Mouse (Mus musculus): Measurements from ENCODE around the gene Plxnc1. TPM values are rescaled to one million over a fixed set of nuclear protein-coding genes. Genes with fewer than 3 reads are reported as not detected.

Plxnc1 gene
- total RNA-seq (2021) = under 1 TPM; 0.61 to 0.75 TPM
- long read RNA-seq, experiment 1 = 0 reads
- long read RNA-seq, experiment 2, partial matches to known transcripts = 0 of 1 reads
- long read RNA-seq, experiment 2, other reads (novel, unspliced or antisense) = 1 of 1 reads

DNA sequence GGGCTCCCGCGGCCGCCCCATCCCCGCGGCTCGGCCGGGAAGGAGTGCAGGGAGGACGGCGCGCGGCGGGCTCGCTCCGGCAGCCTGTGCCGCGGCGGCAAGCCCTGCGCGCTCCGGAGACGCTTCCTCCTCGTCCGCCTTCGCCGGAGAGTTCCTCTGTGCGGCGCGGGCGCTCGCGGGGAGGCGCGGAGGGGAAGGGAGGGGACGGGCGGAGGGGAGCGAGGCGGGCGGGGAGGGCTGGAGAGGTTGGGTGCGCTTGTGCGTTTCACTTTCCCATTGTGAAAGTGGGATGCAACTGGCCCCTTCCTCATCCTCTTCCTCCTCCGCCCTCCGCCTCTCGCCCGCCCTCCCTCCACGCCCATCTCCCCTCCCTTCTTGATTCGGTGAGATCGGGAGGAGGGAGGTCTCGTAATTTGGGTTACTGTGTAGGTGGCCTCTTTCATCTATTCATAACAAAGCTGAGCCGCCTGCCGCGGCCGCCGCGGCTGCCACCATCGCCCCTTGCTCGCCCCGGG, at the start of gene Plxnc1:
TSS of gene Plxnc1 (minus strand) at position 145 of the 515 bp plus-strand sequence.
- peak; percentile 21 for DNase-seq

- peak; percentile 79 for DNase-seq
Observed at GRCm38 (mm10) chr10:94992127-94992526, 47.5 kb upstream of the Plxnc1 start.

- DNase-seq = peak; percentile 56
Observed at GRCm38 (mm10) chr10:94991564-94992097, 47.0 kb upstream of the Plxnc1 start.

GRCm38 (mm10) chr10:94990768-94991563, 46.3 kb upstream of the Plxnc1 start:
- DNase-seq = peak; percentile 90

DNA sequence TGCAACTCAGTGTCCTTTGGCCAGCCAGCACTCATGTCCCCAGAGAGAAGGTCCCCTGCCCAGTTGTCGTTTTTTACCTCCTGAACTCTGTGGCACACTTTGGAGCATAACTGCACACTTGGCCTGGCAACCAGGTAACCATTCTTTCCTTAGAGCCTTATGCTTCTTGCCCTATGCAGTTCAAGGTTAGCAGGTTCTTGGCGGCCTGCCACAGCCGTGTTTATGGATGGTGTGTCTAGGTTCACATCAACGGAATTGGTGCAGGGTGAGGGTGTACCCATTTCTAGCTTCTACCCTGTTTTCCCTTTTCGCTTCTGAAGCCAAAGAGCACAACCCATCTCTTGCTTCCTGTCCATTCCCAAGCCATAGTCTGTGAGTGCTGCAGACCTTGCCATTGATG, 44.7 kb upstream of the Plxnc1 start:
- DNase-seq = no peak

DNA sequence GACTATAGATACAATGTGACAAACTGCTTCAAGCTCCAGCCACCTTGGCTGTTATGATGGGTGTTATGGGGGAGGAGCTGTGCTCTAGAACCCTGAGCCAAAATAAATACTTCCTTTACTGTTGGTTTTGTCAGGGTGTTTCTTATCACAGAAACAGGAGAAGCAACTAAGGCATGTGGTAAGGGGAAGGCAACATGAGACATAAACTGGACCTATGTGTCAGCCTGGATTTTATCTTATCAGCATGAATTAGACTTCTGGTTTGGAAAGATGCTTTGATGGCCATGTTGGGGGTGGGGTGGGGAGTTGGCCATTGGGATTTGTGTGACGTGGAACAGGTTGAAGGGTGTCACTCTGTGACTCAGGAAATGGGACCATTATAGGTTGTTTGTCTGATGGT, 40.5 kb upstream of the Plxnc1 start:
- no peak for DNase-seq

GRCm38 (mm10) chr10:94982528-94982927, 37.9 kb upstream of the Plxnc1 start:
- DNase-seq = no peak

- no peak for DNase-seq
Observed at GRCm38 (mm10) chr10:94981466-94982138, 37.0 kb upstream of the Plxnc1 start.

GRCm38 (mm10) chr10:94978265-94978822, 33.7 kb upstream of the Plxnc1 start:
- no peak for DNase-seq

- DNase-seq = no peak
Observed at GRCm38 (mm10) chr10:94976329-94976728, 31.7 kb upstream of the Plxnc1 start.

DNA sequence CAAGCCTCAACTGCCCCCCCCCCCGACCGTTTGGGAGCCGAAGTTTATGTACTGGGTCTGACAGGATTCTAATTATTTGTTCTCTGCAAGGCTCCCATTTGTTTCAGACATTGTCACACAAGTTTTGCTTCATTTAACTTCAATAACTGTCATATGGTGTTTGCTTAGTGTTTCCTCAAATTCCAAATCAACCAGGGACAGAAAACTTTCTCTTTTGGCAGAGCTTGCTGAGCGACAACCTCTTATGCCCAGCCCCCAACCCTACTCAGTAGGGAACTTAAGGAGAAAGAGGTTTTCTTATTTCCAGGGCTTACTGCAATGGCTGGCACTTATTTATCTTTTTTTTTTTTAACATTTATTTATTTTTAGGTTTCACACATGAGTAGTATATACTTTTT, 30.5 kb upstream of the Plxnc1 start:
- DNase-seq = no peak

DNA sequence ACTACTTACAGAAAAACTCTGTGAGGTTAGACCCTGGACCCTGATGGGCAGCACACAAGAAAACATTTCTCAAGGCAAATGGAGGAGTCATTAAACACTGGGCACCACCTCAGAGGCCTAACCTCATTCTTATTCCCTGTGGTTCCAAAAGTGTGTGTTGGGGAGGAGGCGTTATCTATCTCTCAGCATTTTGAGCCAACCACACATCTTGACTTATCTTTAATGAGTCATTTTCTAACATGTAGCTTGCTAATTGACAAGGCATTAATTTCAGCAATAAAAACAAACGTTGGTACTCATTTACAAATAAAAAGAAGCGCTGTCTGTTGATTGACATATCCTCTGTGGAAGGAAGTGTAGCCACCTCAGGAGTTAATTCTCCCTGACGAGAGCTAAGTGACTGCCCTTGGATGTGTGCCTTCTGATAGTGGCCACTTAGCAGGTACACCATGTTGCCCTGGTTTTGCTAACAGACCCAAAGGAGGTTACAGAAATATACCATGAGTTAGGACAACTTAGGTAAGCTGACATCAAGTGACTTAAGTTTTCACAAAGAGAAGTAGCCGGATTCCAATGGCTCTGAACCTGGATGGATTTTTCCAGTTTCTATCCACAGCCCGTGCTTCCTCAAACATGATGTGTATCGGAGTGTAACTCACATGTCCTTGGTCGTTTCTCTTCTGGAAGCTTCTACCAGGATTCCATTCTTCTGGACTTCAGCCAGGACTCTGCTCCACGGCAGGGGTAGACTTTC, 29.9 kb upstream of the Plxnc1 start:
- no peak for DNase-seq

GRCm38 (mm10) chr10:94971625-94972161, 27.1 kb upstream of the Plxnc1 start:
- DNase-seq = no peak

GRCm38 (mm10) chr10:94970221-94970620, 25.6 kb upstream of the Plxnc1 start:
- no peak for DNase-seq

DNA sequence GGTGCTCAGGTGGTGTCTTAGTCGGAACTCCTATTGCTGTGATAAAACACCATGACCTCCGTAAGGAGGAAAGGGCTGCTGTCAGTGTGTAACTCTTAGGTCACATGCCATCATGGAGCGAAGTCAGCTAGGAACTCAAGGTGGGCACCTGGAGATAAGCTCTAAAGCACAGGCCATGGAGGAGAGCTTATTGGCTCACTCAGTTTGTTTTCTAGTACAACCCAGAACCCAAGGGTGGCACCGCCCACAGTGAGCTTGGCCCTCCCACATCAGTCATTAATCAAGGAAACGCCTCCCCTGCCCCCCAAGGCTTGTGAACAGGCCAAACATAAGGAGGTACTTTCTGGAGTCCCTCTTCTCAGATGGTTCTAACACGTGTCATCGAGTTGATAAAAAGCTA, 22.8 kb upstream of the Plxnc1 start:
- no peak for DNase-seq

GRCm38 (mm10) chr10:94966789-94967188, 22.2 kb upstream of the Plxnc1 start:
- DNase-seq = no peak

- DNase-seq = no peak
Observed at GRCm38 (mm10) chr10:94965093-94965492, 20.5 kb upstream of the Plxnc1 start.

- no peak for DNase-seq
Observed at GRCm38 (mm10) chr10:94962005-94962404, 17.4 kb upstream of the Plxnc1 start.

GRCm38 (mm10) chr10:94961283-94961682, 16.6 kb upstream of the Plxnc1 start:
- DNase-seq = no peak

GRCm38 (mm10) chr10:94958311-94958710, 13.7 kb upstream of the Plxnc1 start:
- DNase-seq = no peak

DNA sequence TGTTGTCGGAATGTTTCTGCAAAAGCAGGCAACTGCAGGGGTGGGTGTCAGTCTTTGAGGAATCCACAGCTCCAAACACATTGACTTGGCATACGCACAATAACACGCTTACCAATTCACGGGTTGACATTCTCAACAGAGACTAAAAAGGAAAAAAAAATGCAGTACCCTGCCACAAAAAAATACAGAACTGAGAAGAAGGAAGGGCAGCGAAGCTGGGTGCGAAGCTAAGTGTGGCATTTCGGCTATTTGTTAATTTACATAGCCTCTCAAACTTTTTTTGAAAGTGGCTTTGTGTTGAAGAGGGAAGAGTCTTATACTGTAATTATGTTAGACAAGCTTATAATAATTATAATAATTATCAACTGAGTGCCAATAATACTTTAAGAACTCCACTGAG, 13.1 kb upstream of the Plxnc1 start:
- DNase-seq = no peak

Data from gastrocnemius, postnatal 25 days (tissue).